Mouse (Mus musculus) kidney, adult 10 weeks (tissue): ENCODE results near the gene Crtac1. TPM values are rescaled to one million over a fixed set of nuclear protein-coding genes. Genes with fewer than 3 reads are reported as not detected.

ENCODE experiments used
- polyA plus RNA-seq: library from polyadenylated mRNA; stranded (reverse); fragments of 350-450 nt; fragmentation: Illumina TruSeq; extraction: RNeasy Lipid Tissue Mini Kit (QIAGEN cat#74804); gene quantifications from one replicate; pipeline ENCODE4 v1.2.3, GENCODE M21; 2014; ENCODE audit warnings: low read depth, low replicate concordance

Crtac1 gene
- polyA plus RNA-seq: not detected

DNA sequence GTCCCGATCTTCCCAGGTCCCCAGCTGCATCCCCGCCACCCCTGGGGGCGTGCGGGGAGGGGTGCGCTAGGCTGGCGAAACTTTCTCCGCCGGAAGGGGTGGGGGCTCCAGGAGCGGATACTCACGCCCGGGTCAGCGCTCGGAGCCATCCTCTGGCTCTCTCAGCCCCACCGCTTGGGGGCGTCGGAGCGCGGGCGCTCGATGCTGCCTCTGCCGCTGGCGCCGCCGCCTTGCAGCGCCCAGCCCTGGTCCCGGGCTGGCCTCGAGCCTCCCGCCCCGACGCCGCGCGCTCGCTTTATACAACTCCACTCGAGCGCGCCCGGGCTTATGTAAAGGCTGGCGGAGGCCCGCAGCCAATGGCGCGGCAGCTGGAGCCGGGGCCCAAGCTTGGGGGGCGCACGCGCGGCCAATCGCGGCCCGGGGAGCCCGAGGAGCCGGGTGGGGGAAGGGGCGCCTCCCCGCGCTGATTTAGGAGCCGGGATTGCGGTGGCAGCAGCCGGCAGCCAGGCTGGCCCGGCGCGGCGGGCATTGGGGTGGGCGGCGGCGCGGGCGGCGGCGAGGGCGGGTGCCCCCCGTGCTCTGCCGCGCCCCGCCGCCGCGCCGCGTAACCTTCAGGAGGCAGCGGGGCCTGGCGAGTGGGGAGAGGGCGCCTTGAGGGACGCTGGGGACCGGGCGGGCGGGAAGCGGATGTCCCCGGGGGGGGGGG is at the start of gene Crtac1:
Gene Crtac1 (minus strand): TSS at position 299 of the 706 bp plus-strand sequence.

GRCm38 (mm10) chr19:42247519-42247918 is 184.1 kb downstream of the Crtac1 start, which contains the start of gene Golga7b:
Golga7b (plus strand) TSS chr19:42247574.

Other genes starting within 250 kb of the Crtac1 start
- gene Sfrp5, start 229.5 kb downstream of the Crtac1 start, polyA plus RNA-seq: not detected
- not detected for gene Golga7b, start 184.2 kb downstream of the Crtac1 start, polyA plus RNA-seq
- gene R3hcc1l, start 87.0 kb upstream of the Crtac1 start, polyA plus RNA-seq: 21.8 TPM
- 3.0 TPM for gene Loxl4, start 181.0 kb upstream of the Crtac1 start, polyA plus RNA-seq